Mouse (Mus musculus): ENCODE measurements at regions not wholly inside any gene's neighbourhood (a gene's known extent, or its start where the extent isn't known, plus 50 kb on each side); places are given as distances from the start of the nearest gene placed in this dataset.
A peak's percentile ranks its signal among the peaks of the same experiment; 100 is the strongest.

DNA sequence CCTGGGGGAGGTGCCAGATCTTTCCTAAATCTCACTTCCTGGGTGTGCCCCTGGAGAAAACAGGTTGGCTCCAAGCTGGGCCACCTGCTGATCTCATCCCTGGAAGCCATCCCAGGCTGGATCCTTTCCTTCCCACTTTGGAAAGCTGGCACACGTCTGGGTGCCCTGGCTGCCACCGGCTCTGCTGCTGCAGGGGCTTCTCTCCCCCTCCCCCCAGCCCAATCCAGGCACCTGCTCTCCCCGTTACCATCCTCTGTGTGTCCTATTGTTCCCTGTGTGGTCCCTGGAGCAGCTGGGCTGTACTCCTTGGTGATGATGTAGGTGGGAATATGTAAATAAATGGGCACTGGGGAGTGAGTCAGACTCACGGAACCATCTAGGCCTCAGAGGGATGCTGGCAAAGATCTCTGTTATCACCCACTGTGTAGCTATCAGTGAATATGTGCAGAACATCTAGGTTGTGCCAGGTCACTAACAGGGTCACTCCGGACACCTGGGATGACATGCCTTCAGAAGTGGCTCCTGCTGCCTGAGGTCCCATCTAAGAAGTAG, 130.4 kb downstream of the Trim29 start:
- WGBS = 60% methylated on average over 5 of the region's 5 CpGs
- DNase-seq (ENCODE audit: low spot score) = no peak
- Histone ChIP-seq H3K4me1 (replicated peaks) (peaks cover 6% of the 10 kb centered on the region; the same call in 1 of the 2 replicates), H3K36me3 (no peaks in the 10 kb centered on the region), H3K27me3 (ENCODE audit: insufficient read depth, poor library complexity, severe bottlenecking) (peaks cover 8% of the 10 kb centered on the region; the same call in 1 of the 2 replicates), H3K4me3 (no peak overlapping the region), H3K9me3 (no peaks in the 10 kb centered on the region), H3K27ac (no peak overlapping the region)

- H3K27ac ChIP-seq = no peak overlapping the region
- H3K27me3 ChIP-seq (ENCODE audit: insufficient read depth, poor library complexity, severe bottlenecking) = peaks cover 9% of the 10 kb centered on the region
- H3K4me3 ChIP-seq = no peak overlapping the region
- no peaks in the 10 kb centered on the region for H3K36me3 ChIP-seq
- no peak for DNase-seq (ENCODE audit: low spot score)
- WGBS = 88% methylated on average over 1 of the region's 1 CpGs
- H3K9me3 ChIP-seq = no peaks in the 10 kb centered on the region
- peaks cover 9% of the 10 kb centered on the region for H3K4me1 ChIP-seq (replicated peaks)
Measured at GRCm38 (mm10) chr9:43445491-43445890, 134.8 kb downstream of the Trim29 start.

- peaks cover 20% of the 10 kb centered on the region for H3K27me3 ChIP-seq (ENCODE audit: insufficient read depth, poor library complexity, severe bottlenecking)
- H3K4me1 ChIP-seq (replicated peaks) = peaks cover 3% of the 10 kb centered on the region; the same call in 1 of the 2 replicates
- H3K4me3 ChIP-seq = no peak overlapping the region
- no peaks in the 10 kb centered on the region for H3K36me3 ChIP-seq
- no peak for DNase-seq (ENCODE audit: low spot score)
- H3K9me3 ChIP-seq = no peaks in the 10 kb centered on the region
- 76% methylated on average over 7 of the region's 7 CpGs for WGBS
- H3K27ac ChIP-seq = no peak overlapping the region
Measured at GRCm38 (mm10) chr9:43447372-43447771, 136.7 kb downstream of the Trim29 start.

DNA sequence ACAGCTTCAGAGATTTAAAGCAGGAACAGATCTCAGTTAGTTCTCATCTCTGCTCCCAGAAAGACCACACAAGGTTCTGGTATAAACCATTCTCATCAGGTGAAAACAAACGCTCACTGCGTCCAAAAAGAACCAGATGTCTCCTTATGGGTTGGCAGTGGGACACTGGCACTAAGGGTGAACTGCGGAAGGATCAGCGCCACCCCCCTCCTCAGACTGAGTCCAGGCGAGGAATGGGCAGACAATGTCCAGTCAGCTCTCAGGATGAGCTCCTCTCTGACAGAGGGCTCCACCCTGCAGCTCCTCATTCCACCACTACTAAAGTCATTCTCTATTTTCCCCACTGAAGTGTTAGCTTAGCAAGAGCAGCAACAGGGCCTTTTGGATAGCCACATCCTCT, 138.3 kb downstream of the Trim29 start:
- Histone ChIP-seq H3K4me3 (no peak overlapping the region), H3K27ac (no peak overlapping the region), H3K27me3 (ENCODE audit: insufficient read depth, poor library complexity, severe bottlenecking) (peaks cover 33% of the 10 kb centered on the region), H3K9me3 (no peaks in the 10 kb centered on the region), H3K4me1 (replicated peaks) (peaks cover 11% of the 10 kb centered on the region), H3K36me3 (no peaks in the 10 kb centered on the region)
- WGBS = 83% methylated on average over 5 of the region's 5 CpGs
- DNase-seq (ENCODE audit: low spot score) = no peak

GRCm38 (mm10) chr9:43453953-43454582, 143.4 kb downstream of the Trim29 start:
- no peaks in the 10 kb centered on the region for H3K9me3 ChIP-seq
- no peak overlapping the region for H3K27ac ChIP-seq
- DNase-seq (ENCODE audit: low spot score) = no peak
- peaks cover 57% of the 10 kb centered on the region for H3K27me3 ChIP-seq (ENCODE audit: insufficient read depth, poor library complexity, severe bottlenecking)
- H3K36me3 ChIP-seq = no peaks in the 10 kb centered on the region
- H3K4me3 ChIP-seq = no peak overlapping the region
- 2% methylated on average over 14 of the region's 14 CpGs for WGBS
- H3K4me1 ChIP-seq (replicated peaks) = peaks cover 15% of the 10 kb centered on the region

DNA sequence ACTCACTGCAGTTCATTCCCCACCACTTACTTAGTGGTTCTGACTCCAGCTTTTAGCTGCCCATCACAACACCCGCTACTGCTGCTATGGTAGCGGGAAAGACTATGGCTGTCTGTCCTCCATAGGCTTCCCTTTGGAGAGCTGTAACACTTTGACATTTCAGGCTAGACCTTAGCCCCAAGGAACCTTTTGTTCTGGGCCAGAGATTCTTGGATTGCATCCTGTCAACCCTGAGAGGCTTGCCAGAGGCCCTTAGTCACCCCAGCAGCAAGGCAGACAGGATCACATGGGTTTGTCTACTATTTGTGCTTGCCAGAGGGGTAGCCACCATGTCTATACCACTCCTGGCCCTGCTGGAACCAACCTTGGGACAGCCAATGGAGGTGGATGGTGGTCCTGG, 147.1 kb downstream of the Trim29 start:
- DNase-seq (ENCODE audit: low spot score) = no peak
- Histone ChIP-seq H3K9me3 (no peaks in the 10 kb centered on the region), H3K36me3 (no peaks in the 10 kb centered on the region), H3K4me3 (no peak overlapping the region), H3K27me3 (ENCODE audit: insufficient read depth, poor library complexity, severe bottlenecking) (peaks cover 45% of the 10 kb centered on the region), H3K4me1 (replicated peaks) (peaks cover 15% of the 10 kb centered on the region), H3K27ac (no peak overlapping the region)
- 89% methylated on average over 2 of the region's 2 CpGs for WGBS

DNA sequence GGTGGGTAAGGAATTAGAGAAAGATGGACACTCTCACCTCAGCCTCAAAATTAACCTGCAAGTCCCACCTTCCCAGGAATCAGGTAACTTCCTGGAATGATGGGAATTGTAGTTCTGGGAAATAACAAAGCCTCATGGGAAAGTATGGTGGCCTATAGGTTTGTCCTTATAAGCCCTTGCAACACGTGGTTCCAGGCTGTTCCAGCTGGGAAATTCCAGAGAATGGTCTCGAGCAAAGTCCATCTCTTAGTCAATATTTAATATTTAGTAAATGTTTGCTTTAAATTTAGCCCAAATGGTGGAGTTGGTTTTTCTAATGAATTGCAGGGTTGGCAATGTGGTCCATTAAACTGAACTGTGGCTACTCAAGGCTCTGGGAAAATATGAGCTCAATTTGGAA, 150.5 kb downstream of the Trim29 start:
- Histone ChIP-seq H3K9me3 (no peaks in the 10 kb centered on the region), H3K4me1 (replicated peaks) (peaks cover 16% of the 10 kb centered on the region; the same call in 1 of the 2 replicates), H3K4me3 (no peak overlapping the region), H3K36me3 (no peaks in the 10 kb centered on the region), H3K27ac (no peak overlapping the region), H3K27me3 (ENCODE audit: insufficient read depth, poor library complexity, severe bottlenecking) (peaks cover 11% of the 10 kb centered on the region)
- DNase-seq (ENCODE audit: low spot score) = no peak
- WGBS = 64% methylated on average over 2 of the region's 2 CpGs

DNA sequence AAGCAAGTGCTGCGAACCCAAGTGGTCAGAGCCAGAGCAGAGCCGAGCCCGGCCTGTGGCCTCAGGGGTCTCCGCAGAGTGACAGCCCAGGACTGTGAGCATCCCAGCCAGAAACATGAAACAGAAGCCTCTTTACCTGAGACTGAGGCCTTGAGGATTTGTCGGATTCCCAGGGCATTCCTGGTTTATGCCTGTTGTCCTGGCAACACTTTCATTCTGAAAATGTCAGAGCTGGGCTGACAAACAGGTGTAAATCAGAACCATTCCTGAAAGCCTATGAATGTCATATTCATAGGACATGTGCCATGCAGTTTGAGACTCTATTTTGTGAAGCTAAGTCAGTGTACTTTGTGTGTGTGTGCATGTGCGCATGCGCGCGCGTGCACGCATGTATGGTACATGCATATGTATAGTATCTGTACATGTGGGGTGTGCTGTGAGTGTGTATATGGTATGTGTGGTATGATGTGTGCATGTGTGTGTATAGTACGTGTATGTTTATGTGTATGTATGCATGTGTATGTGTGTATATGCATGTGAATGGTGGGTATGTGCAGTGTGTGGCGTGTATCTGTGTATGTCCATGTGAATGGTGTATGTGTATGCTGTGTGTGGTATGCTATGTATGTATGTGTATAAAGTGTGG, 152.9 kb downstream of the Trim29 start:
- WGBS = 91% methylated on average over 13 of the region's 13 CpGs

GRCm38 (mm10) chr9:43465129-43465528, 154.5 kb downstream of the Trim29 start:
- H3K27me3 ChIP-seq (ENCODE audit: insufficient read depth, poor library complexity, severe bottlenecking) = peaks cover 4% of the 10 kb centered on the region
- no peak for DNase-seq (ENCODE audit: low spot score)
- 58% methylated on average over 2 of the region's 2 CpGs for WGBS
- no peaks in the 10 kb centered on the region for H3K36me3 ChIP-seq
- H3K4me1 ChIP-seq (replicated peaks) = peaks cover 25% of the 10 kb centered on the region
- no peak overlapping the region; the same call in 1 of the 2 replicates for H3K27ac ChIP-seq
- no peak overlapping the region for H3K4me3 ChIP-seq
- no peaks in the 10 kb centered on the region for H3K9me3 ChIP-seq

More for the DNA sequence above, 152.9 kb downstream of the Trim29 start:
- no peak for DNase-seq (ENCODE audit: low spot score)
- peaks cover 3% of the 10 kb centered on the region for H3K27me3 ChIP-seq (ENCODE audit: insufficient read depth, poor library complexity, severe bottlenecking)
- no peaks in the 10 kb centered on the region for H3K9me3 ChIP-seq
- no peak overlapping the region for H3K27ac ChIP-seq
- no peaks in the 10 kb centered on the region for H3K36me3 ChIP-seq
- no peak overlapping the region for H3K4me3 ChIP-seq
- H3K4me1 ChIP-seq (replicated peaks) = peaks cover 25% of the 10 kb centered on the region

GRCm38 (mm10) chr9:43465731-43466330, 155.2 kb downstream of the Trim29 start:
- WGBS = 72% methylated on average over 8 of the region's 8 CpGs

DNA sequence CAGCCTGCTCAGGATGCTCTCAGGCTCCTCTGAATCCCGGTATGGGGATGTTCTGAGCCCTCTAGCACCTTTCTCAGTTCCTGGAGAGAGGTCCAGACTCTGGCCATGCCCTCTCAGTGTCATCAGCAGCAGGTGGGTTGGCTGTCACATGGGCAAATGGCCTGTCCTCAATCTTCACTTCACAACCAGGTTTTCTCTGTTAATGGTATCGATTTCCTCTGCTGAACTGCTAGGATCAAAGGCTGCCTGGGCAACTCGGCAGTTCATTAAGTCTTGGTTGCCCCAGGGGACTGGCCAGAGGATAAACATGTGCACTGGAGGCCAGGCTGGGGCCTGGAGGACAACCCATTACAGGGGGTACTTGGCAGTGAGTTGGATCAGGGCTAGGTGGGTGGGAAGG, 156.2 kb downstream of the Trim29 start:
- DNase-seq (ENCODE audit: low spot score) = peak; percentile 27
- H3K4me1 ChIP-seq (replicated peaks) = peaks cover 25% of the 10 kb centered on the region
- no peaks in the 10 kb centered on the region for H3K9me3 ChIP-seq
- no peak overlapping the region for H3K4me3 ChIP-seq
- no peak overlapping the region for H3K27ac ChIP-seq
- H3K27me3 ChIP-seq (ENCODE audit: insufficient read depth, poor library complexity, severe bottlenecking) = peaks cover 4% of the 10 kb centered on the region; the same call in 1 of the 2 replicates
- no peaks in the 10 kb centered on the region for H3K36me3 ChIP-seq
- WGBS = 45% methylated on average over 3 of the region's 3 CpGs

More at GRCm38 (mm10) chr9:43465731-43466330, 155.2 kb downstream of the Trim29 start:
- Histone ChIP-seq H3K27me3 (ENCODE audit: insufficient read depth, poor library complexity, severe bottlenecking) (peaks cover 4% of the 10 kb centered on the region; the same call in 1 of the 2 replicates), H3K4me3 (no peak overlapping the region), H3K27ac (no peak overlapping the region), H3K9me3 (no peaks in the 10 kb centered on the region), H3K36me3 (no peaks in the 10 kb centered on the region), H3K4me1 (replicated peaks) (peaks cover 25% of the 10 kb centered on the region)
- DNase-seq (ENCODE audit: low spot score) = no peak

- H3K36me3 ChIP-seq = no peaks in the 10 kb centered on the region
- peaks cover 9% of the 10 kb centered on the region for H3K27me3 ChIP-seq (ENCODE audit: insufficient read depth, poor library complexity, severe bottlenecking)
- H3K27ac ChIP-seq = no peak overlapping the region
- 85% methylated on average over 10 of the region's 10 CpGs for WGBS
- H3K9me3 ChIP-seq = no peaks in the 10 kb centered on the region
- peaks cover 32% of the 10 kb centered on the region for H3K4me1 ChIP-seq (replicated peaks)
- DNase-seq (ENCODE audit: low spot score) = no peak
- H3K4me3 ChIP-seq = no peak overlapping the region
Measured at GRCm38 (mm10) chr9:43469215-43469614, 158.6 kb downstream of the Trim29 start.

DNA sequence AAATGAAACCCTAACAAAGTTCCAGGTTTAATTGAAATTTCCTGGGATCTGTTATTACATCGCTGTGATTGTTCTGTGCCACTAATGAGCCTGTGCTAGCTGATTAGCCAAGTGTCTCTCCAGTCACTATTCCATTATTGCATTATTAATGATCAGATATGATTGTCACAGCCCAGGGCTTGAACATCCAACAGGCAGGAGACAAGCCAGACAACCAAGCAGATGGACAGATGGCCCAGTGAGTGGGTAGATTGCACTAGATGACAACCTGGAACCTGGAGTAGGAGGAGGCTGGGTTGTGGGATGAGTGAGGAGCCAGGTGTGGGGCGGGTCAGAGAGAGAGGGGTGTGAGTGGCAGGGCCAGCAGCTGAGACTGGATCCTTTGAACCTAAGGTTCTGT, 161.6 kb downstream of the Trim29 start:
- no peak overlapping the region for H3K27ac ChIP-seq
- H3K4me3 ChIP-seq = no peak overlapping the region
- 79% methylated on average over 2 of the region's 2 CpGs for WGBS
- no peaks in the 10 kb centered on the region for H3K9me3 ChIP-seq
- H3K27me3 ChIP-seq (ENCODE audit: insufficient read depth, poor library complexity, severe bottlenecking) = peaks cover 17% of the 10 kb centered on the region
- DNase-seq (ENCODE audit: low spot score) = no peak
- H3K4me1 ChIP-seq (replicated peaks) = peaks cover 12% of the 10 kb centered on the region
- H3K36me3 ChIP-seq = no peaks in the 10 kb centered on the region

Measured in hindbrain, embryonic 10.5 days (tissue).